Mouse (Mus musculus) layer of hippocampus, adult 11-12 months (tissue): Measurements from ENCODE around the gene Nrm.
A peak's percentile ranks its signal among the peaks of the same experiment; 100 is the strongest.
"Not testable (repeated sequence)": the region's sequence is repeated elsewhere in the genome, so short reads cannot be mapped to it uniquely, and the experiment has no call there.

Experiments
- DNase-seq: peaks from one replicate; pipeline ENCODE4 v3.0.0; 2022; ENCODE audit warnings: low spot score

The Nrm gene

DNA sequence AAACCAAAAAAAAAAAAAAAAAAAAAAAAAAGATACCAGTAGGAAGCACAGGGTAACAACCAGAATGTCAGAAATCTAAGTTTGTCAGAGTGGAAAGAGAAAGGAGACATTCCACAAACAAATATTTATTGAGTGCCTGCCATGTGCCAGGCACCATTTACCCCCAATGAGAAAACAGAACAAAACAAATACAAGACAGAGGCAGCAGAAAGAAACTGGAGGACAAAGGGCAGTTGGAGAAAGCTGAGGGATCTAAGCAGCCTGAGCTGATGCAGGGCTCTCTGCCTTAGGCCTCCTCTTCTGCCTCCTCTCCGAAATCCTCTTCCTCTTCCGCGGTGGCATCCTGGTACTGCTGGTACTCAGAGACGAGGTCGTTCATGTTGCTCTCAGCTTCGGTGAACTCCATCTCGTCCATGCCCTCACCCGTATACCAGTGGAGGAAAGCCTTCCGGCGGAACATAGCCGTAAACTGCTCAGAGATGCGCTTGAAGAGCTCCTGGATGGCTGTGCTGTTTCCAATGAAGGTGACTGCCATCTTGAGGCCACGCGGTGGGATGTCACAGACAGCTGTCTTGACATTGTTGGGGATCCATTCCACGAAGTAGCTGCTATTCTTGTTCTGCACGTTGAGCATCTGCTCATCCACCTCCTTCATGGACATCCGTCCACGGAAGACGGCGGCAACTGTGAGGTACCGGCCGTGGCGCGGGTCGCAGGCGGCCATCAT, 26.3 kb upstream of the Nrm start:
- DNase-seq = no peak

- no peak for DNase-seq
Measured at GRCm38 (mm10) chr17:35835424-35836140, 25.5 kb upstream of the Nrm start.

- peak; percentile 93 for DNase-seq
Measured at GRCm38 (mm10) chr17:35836178-35836965, 24.7 kb upstream of the Nrm start.

DNA sequence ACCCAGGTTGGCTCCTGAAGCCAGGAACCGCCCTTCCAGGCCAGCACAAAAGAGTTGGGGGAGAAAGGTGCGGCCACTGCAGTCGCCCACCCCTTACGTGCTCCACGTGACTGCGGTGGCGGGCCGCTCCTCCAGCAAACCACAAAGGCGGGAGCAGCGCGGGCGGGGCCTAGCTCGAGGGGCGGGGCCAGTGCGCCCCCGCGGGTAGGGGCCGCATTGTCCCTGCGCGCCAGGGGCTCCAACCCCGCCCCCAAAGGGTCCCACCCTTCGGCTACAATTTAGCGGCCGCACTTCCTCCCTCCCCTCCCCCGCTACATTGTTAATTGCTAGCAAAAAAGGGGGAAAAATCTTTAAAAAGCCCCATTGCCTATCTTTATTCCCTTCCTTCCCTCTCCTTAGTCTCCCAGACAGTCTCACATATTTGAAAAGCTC, 24.1 kb upstream of the Nrm start:
- DNase-seq = peak; percentile 83

DNA sequence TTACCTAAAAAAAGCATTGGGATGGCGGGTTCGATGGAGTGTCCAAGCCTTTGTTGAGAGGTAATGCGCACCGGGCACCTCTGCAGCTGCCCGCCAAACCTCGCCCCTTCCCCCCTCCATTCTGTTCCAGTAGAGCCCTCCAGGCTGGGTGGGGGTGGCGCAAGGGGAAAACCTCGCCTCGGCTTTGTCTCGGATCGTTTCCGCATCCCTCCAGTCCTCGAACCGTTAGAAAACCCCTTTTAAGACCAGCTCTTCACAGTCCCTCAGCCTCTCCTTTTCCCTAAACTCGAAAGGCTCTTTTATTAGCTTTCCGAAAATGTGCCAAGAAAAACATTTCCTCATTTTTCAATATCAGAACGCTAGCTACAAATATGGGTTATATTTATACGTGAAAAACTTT, 23.6 kb upstream of the Nrm start:
- no peak for DNase-seq

GRCm38 (mm10) chr17:35838122-35838544, 23.0 kb upstream of the Nrm start, which contains the start of gene Tubb5:
Gene Tubb5 (minus strand): TSS chr17:35838306.
- DNase-seq = peak; percentile 98

- no peak for DNase-seq
Measured at GRCm38 (mm10) chr17:35838570-35838969, 22.5 kb upstream of the Nrm start.

DNA sequence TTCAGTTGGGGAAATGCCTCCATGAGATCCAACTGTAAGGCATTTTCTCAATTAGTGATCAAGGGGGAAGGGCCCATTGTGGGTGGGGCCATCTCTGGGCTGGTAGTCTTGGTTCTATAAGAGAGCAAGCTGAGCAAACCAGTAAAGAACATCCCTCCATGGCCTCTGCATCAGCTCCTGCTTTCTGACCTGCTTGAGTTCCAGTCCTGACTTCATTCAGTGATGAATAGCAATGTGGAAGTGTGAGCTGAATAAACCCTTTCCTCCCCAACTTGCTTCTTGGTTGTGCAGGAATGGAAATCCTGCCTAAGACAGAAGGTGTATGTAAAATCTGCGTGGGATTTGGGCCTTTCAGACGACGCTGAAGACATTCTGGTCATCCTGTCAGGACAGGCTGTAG, 22.1 kb upstream of the Nrm start:
- DNase-seq = not testable (repeated sequence)

- DNase-seq = no peak
Measured at GRCm38 (mm10) chr17:35840561-35840960, 20.6 kb upstream of the Nrm start.

GRCm38 (mm10) chr17:35841076-35841950, 19.8 kb upstream of the Nrm start, which contains the start of gene Mdc1:
Gene Mdc1 (plus strand): TSS chr17:35841515.
- peak; percentile 100 for DNase-seq

DNA sequence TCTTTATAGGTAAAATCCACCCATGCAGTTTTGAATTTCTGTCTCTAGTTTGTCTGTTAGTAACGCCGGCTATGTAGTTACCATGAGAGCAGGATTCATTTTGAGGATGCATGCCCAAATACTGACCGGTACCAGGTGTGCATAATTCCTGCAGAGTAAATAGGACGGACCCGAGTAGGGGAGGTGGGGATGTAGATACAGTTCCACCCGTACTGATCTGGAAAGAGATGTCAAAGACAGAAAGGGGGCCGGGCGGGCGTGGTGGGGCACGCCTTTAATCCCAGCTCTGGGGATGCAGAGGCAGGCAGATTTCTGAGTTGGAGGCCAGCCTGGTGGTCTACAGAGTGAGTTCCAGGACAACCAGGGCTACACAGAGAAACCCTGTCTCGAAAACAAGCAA, 19.1 kb upstream of the Nrm start:
- DNase-seq = no peak

GRCm38 (mm10) chr17:35843514-35843913, 17.6 kb upstream of the Nrm start:
- no peak for DNase-seq

GRCm38 (mm10) chr17:35848112-35848511, 13.0 kb upstream of the Nrm start:
- no peak for DNase-seq

- no peak for DNase-seq
Measured at GRCm38 (mm10) chr17:35850974-35851373, 10.1 kb upstream of the Nrm start.

DNA sequence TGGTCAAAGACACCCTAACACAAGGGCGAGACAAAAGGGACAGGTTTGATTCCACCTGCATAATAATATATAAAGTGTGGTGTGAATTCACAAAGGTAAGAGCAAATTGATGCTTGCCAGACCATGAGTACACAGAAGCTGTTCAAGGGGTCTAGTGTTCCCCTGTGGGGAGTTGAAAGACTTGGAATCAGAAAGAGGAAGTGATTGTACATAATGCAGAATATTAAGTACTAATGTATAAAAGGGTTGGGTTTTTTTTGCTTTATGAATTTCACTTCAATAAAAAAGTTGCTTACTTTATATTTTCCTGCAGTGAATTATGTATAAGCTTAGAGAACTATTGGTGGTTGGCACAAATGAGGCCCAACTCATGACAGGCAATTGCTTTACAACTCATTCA, 1.7 kb upstream of the Nrm start:
- DNase-seq = no peak

GRCm38 (mm10) chr17:35859835-35860234, 1.3 kb upstream of the Nrm start:
- DNase-seq = no peak

DNA sequence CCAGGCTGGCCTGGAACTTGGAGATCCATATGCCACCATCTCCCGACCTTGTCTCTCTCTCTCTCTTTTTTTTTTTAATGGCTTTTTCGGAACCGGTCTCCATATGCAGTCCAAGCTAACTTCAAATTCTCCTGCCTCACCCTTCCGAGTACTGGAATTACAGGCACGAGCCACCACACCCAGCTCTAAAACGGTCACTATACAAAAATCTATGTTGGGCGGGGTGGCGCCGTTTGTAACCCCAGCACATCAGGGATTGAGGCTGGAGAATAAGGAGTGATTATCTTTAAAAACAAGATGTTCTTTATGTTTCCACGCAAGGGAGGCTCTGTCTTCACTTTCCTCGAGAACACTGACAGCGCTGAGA, 304 bp upstream of the Nrm start:
- no peak for DNase-seq

DNA sequence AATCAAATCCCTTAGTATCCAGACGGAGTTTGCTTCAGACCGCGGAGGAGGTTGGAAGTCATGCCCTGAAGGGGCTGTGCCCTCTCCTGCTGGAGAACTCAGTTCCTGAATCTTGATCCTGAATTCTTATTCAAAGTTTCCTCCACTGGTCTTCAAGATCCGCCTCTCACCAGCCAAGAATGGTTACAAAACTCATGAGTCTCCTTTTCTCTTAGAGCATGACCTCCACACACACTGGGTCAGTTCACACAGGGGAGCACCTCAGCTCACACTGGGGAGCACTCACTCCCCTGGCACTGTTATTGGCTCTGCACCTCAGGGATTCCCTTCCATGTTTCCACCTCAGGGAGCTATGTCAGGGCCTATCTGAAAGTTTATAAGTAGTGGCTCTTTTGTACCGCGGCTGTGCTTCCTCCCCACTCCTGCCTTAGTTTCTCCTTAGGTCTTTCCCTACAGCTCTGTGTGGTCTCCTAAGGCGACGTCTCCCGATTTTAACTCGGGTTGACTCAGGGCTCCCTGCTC, 3.8 kb downstream of the Nrm start:
- DNase-seq = no peak

- DNase-seq = no peak
Measured at GRCm38 (mm10) chr17:35865481-35866280, 4.6 kb downstream of the Nrm start, which contains the start of gene Ppp1r18. Gene Ppp1r18 (plus strand): TSS chr17:35865593.

DNA sequence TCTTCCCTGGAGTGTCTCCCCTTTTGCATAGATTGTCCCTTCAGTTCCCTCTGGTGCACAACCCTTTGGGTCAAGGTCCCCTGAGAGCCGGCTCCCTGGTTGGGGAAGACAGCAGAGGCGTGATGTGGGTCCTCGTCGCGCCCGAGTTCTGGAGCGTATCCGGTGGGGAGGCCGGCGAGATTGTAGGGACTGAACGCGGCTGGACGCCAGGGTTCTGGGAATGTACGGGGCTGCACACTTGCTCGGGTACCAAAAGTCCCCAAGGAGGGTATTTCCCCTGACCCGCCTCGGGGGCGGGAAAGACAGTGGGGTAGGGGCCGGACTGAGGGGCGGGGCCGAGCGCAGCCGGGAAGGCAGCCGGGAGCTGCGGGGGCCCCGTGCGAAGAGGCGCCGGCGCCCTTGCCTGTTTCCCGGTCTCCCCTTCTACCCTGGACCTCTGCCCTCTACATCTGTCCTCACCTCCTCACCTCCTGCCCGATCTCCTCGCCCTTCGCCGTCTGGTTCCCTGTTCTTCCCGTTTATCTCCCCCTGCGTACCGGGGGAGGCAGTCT, 5.2 kb downstream of the Nrm start:
- no peak for DNase-seq
